Mouse (Mus musculus) heart, embryonic 16.5 days (tissue): ENCODE data around the gene Mtch1. TPM values are rescaled to one million over a fixed set of nuclear protein-coding genes. Genes with fewer than 3 reads are reported as not detected.
"Not testable (repeated sequence)": the region's sequence is repeated elsewhere in the genome, so short reads cannot be mapped to it uniquely, and the experiment has no call there.

Source experiments
- ATAC-seq: fragments of 200-750 bp; cut with Nextera tagmentation; replicated peaks from 2 replicates; pipeline ENCODE4 v1.8.0; 2017; ENCODE audit warnings: moderate number of reproducible peaks; ENCODE audit not compliant: insufficient read depth, low FRiP score; ENCODE audit errors: extremely low read depth
- H3K27ac ChIP-seq: fragments of 300-500 bp; sonication (generic); 2 replicates; pipeline ENCODE4 v1.5.1; 2014; ENCODE audit warnings: mild to moderate bottlenecking, low read length, control low read depth, moderate library complexity
- H3K27me3 ChIP-seq: fragments of 300-500 bp; sonication (generic); 2 replicates; pipeline ENCODE4 v1.6.1; 2014; ENCODE audit warnings: low read length, mixed read lengths; ENCODE audit not compliant: control insufficient read depth, insufficient read depth
- H3K36me3 ChIP-seq: fragments of 300-500 bp; sonication (generic); 2 replicates; pipeline ENCODE4 v1.6.1; 2014; ENCODE audit not compliant: control insufficient read depth, insufficient read depth
- H3K4me1 ChIP-seq: fragments of 300-500 bp; sonication (generic); 2 replicates; pipeline ENCODE4 v1.6.1; 2014; ENCODE audit warnings: low read length, mixed read lengths; ENCODE audit not compliant: control insufficient read depth, insufficient read depth
- H3K4me2 ChIP-seq: fragments of 300-500 bp; sonication (generic); 2 replicates; pipeline ENCODE4 v1.6.1; 2014; ENCODE audit warnings: low read depth, mild to moderate bottlenecking, control low read depth, low read length
- H3K4me3 ChIP-seq: fragments of 300-500 bp; sonication (generic); 2 replicates; pipeline ENCODE4 v1.5.1; 2014; ENCODE audit warnings: mild to moderate bottlenecking, control low read depth, low read length
- H3K9ac ChIP-seq: fragments of 300-500 bp; sonication (generic); 2 replicates; pipeline ENCODE4 v1.6.1; 2014; ENCODE audit warnings: low read length, control low read depth
- H3K9me3 ChIP-seq: fragments of 300-500 bp; sonication (generic); replicated peaks from 2 replicates; pipeline ENCODE4 v1.6.1; 2016; ENCODE audit warnings: low read length; ENCODE audit not compliant: control insufficient read depth
- WGBS: fragments of 180-500 bp; shearing (Covaris S2); extraction: QIAGEN DNeasy Blood & Tissue Kit; methylation state at CpG from one replicate; pipeline ENCODE4 v1.1.7; 2014; 5-methylcytosine and 5-hydroxymethylcytosine counted together
- polyA plus RNA-seq: library from polyadenylated mRNA; unstranded; fragments of >200 nt; fragmentation: Nextera tagmentation; extraction: Ambion mirVana; gene quantifications from 2 replicates; pipeline ENCODE4 v1.2.1, GENCODE M21; 2015

The Mtch1 gene
- polyA plus RNA-seq, 1 experiment from 2014 or later: 220 TPM

DNA sequence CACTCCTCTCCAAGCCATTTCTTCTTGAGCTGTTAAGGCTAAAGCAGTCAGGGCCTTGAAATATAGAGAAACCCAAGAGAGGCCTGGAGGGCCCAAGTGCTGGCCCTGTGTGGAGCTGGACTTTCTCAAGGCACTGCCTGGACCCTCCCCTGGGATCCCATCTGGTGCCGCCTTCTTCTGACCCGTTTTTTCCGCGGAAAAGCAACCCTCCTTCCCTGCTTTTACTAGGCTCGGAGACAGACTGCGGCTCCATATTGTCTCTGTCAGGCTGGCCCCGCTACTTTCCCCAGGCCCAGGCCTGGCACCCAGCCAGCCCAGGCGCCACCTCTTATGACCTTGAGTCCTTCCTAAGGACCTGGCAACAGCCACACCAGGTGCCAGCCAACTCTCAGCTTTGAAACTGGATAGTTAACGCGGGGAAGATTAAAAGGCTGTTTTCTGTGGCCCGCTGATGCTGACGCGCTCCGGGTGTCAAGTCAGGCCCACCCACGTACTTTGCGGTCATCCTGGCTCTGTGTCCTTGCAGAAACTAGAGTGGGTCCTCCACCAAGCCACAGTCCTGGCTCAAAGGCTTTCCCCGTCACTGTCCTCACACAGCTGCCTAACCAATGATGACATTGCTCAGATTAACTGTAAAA, 8.2 kb upstream of the Mtch1 start:
- Histone ChIP-seq H3K9ac (peak overlapping the region; percentile 66), H3K4me2 (peak overlapping the region; percentile 75), H3K9me3 (no peaks in the 10 kb centered on the region), H3K36me3 (no peaks in the 10 kb centered on the region), H3K4me3 (peak overlapping the region; percentile 28), H3K27me3 (no peaks in the 10 kb centered on the region), H3K27ac (peak overlapping the region; percentile 99), H3K4me1 (peaks cover 19% of the 10 kb centered on the region)
- 7% methylated on average over 17 of the region's 17 CpGs for WGBS
- peak; percentile 81 for ATAC-seq

DNA sequence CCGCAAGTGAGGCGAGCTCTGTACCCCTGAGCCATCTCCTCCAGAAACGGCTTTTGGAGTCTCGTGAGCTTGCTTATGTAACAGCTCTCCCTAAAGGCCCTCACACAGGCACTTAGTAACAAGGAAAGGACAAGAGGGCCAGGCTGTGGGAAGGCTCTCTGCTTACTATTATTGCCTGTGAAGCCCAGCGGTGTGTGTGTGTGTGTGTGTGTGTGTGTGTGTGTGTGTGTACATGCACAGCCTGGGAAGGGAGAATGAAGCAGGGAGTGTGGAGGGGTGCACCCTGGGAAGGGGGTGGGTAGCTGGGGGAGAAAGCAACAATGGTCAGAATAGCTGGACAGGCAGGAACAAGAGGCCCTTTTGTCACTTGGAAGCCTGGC, 7.7 kb upstream of the Mtch1 start:
- peak overlapping the region; percentile 75 for H3K4me2 ChIP-seq
- H3K9me3 ChIP-seq: no peaks in the 10 kb centered on the region
- 0 out of 2 replicates have a peak, but pooled peaks have one; percentile 2 for ATAC-seq
- no peaks in the 10 kb centered on the region for H3K27me3 ChIP-seq
- H3K4me1 ChIP-seq: peaks cover 19% of the 10 kb centered on the region
- H3K27ac ChIP-seq: peak overlapping the region; percentile 99
- no peaks in the 10 kb centered on the region for H3K36me3 ChIP-seq
- no peak overlapping the region for H3K4me3 ChIP-seq
- WGBS: 31% methylated on average over 5 of the region's 5 CpGs
- H3K9ac ChIP-seq: peak overlapping the region; percentile 66

DNA sequence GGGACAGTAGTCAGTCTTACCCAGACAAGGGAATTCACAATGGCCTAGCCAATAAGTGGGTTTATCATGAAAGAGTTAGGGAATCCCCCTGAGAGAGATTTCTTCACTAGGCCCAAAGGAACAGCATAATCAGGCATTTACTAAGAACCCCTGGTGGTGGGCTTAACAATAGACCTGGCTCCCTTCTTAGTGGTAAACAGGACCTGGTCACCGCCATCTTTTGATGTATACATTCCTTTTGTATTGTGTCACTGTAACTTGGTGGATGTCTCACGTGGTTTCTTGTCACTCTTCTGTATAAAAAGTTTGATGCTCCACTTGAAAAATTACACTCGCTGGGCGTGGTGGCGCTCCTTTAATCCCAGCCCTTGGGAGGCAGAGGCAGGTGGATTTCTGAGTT, 3.3 kb upstream of the Mtch1 start:
- not testable (repeated sequence) for H3K36me3 ChIP-seq, H3K9ac ChIP-seq, H3K27me3 ChIP-seq, H3K4me3 ChIP-seq, H3K27ac ChIP-seq, H3K9me3 ChIP-seq, ATAC-seq, H3K4me2 ChIP-seq
- H3K4me1 ChIP-seq: peaks cover 18% of the 10 kb centered on the region
- WGBS: 76% methylated on average over 5 of the region's 5 CpGs

DNA sequence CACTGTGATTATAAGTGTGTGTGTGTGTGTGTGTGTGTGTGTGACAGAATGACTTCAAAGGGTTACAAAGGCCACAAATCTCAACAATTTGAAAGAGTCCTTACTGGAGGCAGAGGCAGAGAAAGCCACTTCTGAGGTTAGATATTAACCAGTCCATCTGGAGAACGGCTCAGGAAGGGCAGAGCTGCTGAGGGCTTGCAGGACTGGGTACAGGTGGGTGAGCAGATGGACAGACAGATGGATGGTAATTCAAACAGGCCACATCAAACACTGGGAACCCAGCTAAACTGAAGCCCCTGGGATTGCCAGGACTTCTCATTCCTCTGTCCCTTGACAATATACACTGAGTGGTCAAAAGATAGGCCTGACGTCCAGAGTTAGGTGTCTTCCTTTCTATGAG, 1.3 kb upstream of the Mtch1 start:
- Histone ChIP-seq H3K9me3 (no peaks in the 10 kb centered on the region), H3K36me3 (peaks cover 3% of the 10 kb centered on the region; the same call in 1 of the 2 replicates), H3K4me3 (no peak overlapping the region), H3K27ac (no peak overlapping the region), H3K4me1 (peaks cover 21% of the 10 kb centered on the region), H3K4me2 (no peak overlapping the region), H3K27me3 (no peaks in the 10 kb centered on the region), H3K9ac (no peak overlapping the region)
- 73% methylated on average over 2 of the region's 2 CpGs for WGBS
- no peak for ATAC-seq

DNA sequence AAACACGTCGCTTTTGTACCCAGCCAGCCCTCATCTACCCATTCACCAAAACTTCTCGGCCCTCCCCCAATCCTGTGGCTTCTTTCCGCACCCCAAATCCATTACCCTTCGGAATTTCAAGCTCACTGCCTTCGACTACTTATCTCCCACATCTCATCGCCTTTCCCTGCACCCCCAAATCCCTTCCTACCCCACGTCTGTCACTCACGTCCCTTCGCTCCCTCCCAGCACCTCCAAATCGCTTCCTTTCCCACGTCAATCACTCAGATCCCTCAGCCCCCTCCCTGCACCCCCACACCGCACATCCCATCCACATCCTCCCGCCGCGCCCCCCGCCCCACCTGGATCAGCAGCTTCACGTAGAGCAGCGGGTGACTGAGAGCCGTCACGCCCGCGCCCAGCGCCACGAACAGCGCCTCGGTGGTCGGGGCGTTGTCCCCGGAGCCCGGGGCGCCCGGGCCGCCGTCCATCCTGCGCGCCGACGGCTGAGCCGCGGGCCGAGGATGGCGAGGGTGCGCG, 549 bp downstream of the Mtch1 start:
- peak; percentile 5 for ATAC-seq
- no peaks in the 10 kb centered on the region for H3K27me3 ChIP-seq
- peaks cover 31% of the 10 kb centered on the region for H3K4me1 ChIP-seq
- H3K4me3 ChIP-seq: peak overlapping the region; percentile 70
- H3K9me3 ChIP-seq: no peaks in the 10 kb centered on the region
- peaks cover 9% of the 10 kb centered on the region for H3K36me3 ChIP-seq
- peak overlapping the region; percentile 87 for H3K9ac ChIP-seq
- WGBS: under 1% methylated on average over 45 of the region's 45 CpGs
- peak overlapping the region; percentile 88 for H3K27ac ChIP-seq
- peak overlapping the region; percentile 77 for H3K4me2 ChIP-seq

DNA sequence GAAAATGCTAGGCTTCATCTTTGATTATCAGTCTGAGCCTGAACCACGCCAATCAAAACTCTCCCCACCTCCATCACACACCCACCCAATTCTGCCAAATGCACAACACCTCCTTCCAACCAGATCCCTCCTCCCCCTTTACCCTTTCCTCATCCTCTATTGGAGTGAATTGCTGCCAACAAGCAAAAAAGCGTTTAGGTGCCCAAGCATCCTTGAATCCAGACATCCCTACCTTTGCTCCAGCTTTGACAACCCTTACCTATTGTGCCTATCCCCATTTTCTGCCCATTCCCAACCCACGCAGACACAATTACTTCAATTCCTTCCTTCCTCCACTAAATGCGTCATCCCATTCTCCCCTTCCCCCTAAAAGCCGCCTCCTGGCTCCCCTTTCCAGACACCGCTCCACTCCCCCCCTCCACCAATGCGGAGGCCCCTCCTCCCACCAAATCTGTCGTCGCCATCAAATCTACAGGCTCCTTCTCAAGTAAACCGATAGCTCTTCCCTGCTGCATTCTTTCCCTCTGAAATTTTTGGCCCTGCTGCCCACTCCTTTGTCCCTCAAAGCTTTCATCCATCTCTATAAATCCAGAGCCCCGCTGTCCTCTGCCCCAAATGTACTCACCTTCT, 1.1 kb downstream of the Mtch1 start:
- H3K27me3 ChIP-seq: no peaks in the 10 kb centered on the region
- ATAC-seq: no peak
- H3K36me3 ChIP-seq: peaks cover 9% of the 10 kb centered on the region
- H3K4me1 ChIP-seq: peaks cover 36% of the 10 kb centered on the region
- 4% methylated on average over 11 of the region's 11 CpGs for WGBS
- peak overlapping the region; percentile 88 for H3K27ac ChIP-seq
- H3K4me3 ChIP-seq: peak overlapping the region; percentile 70
- peak overlapping the region; percentile 87 for H3K9ac ChIP-seq
- H3K4me2 ChIP-seq: peak overlapping the region; percentile 77
- H3K9me3 ChIP-seq: no peaks in the 10 kb centered on the region

DNA sequence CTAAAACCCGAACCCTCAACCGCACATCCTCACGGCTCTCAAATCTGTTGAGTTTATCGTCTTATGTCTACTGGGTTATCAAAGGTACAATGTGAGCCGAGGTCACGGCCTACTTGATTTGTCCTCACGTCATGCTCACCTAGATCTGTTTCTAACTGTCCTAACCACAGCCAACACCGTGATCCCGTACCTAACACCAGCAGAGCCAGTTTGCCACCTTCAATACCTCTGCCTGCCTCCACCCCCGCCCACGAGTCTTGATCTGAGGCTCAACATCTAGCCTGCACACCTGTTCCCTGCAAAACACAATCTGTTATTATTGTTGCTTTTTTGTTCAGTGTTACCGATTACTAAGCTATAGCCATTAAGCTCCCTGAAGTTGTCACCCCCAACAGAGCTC, 2.5 kb downstream of the Mtch1 start:
- no peak for ATAC-seq
- Histone ChIP-seq H3K4me3 (no peak overlapping the region), H3K36me3 (peaks cover 13% of the 10 kb centered on the region), H3K9me3 (no peaks in the 10 kb centered on the region), H3K4me1 (peaks cover 48% of the 10 kb centered on the region), H3K4me2 (peak overlapping the region; percentile 77; the same call in 1 of the 2 replicates), H3K9ac (no peak overlapping the region), H3K27ac (no peak overlapping the region), H3K27me3 (no peaks in the 10 kb centered on the region)
- WGBS: 79% methylated on average over 12 of the region's 12 CpGs

DNA sequence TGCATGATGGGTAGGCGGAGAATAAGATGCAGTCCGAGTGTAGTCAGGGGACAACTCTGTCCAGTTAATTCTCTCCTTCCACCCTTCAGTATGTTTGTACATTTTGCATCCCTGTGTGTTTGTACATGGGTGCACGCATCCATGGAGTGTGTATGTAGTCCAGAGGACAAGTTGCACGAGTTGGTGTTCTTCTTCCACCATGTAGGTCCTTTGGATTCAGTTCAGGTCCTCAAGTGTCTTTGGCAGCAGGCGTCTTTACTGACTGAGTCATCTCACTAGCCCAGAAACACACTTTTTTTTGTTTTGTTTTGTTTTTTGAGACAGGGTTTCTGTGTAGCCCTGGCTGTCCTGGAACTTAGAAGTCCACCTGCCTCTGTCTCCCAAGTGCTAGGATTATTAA, 4.5 kb downstream of the Mtch1 start:
- no peak overlapping the region for H3K4me2 ChIP-seq
- WGBS: 73% methylated on average over 5 of the region's 5 CpGs
- no peak for ATAC-seq
- H3K9ac ChIP-seq: no peak overlapping the region
- H3K9me3 ChIP-seq: no peaks in the 10 kb centered on the region
- no peaks in the 10 kb centered on the region for H3K27me3 ChIP-seq
- H3K4me3 ChIP-seq: no peak overlapping the region
- peaks cover 57% of the 10 kb centered on the region for H3K4me1 ChIP-seq
- peaks cover 32% of the 10 kb centered on the region for H3K36me3 ChIP-seq
- H3K27ac ChIP-seq: peak overlapping the region; percentile 92; the same call in 1 of the 2 replicates
